ENCODE assay signal across 8 mouse cellular contexts in genomic region chrX:169085871-169086270, GRCm38 (mm10).
DNase-seq lines count a peak whose midpoint lies in the region; ATAC-seq and TF ChIP-seq lines count a peak whose summit lies in the region.

No protein-coding gene starts in this region.

- no peak overlapping the region for H3K4me2 ChIP-seq in midbrain, embryonic 14.5 days (ENCODE audit: low read length)
- no peak overlapping the region for H3K4me2 ChIP-seq in midbrain, embryonic 16.5 days (ENCODE audit: low read length)

- no peak for TF ChIP-seq POLR2A in liver, adult 2 months (IDR thresholded peaks at IDR 0.05; ENCODE audit: extremely low read depth, insufficient read depth, low read length)

- no peaks in the 10 kb centered on the region for H3K4me1 ChIP-seq in midbrain, embryonic 14.5 days (ENCODE audit: control insufficient read depth, insufficient read depth, low read length)
- H3K4me1 ChIP-seq in midbrain, embryonic 16.5 days (ENCODE audit: control insufficient read depth, insufficient read depth, low read length): no peaks in the 10 kb centered on the region
- no peaks in the 10 kb centered on the region for H3K4me1 ChIP-seq in liver, adult 2 months (ENCODE audit: control insufficient read depth, insufficient read depth, low read length)

- no peaks in the 10 kb centered on the region for H3K79me2 ChIP-seq in liver, adult 2 months (ENCODE audit: control insufficient read depth, insufficient read depth, low read length)

- H3K27me3 ChIP-seq in midbrain, embryonic 14.5 days (ENCODE audit: control insufficient read depth, insufficient read depth, low read length): no peaks in the 10 kb centered on the region
- no peaks in the 10 kb centered on the region for H3K27me3 ChIP-seq in midbrain, embryonic 16.5 days (ENCODE audit: control insufficient read depth, insufficient read depth, low read depth, low read length)
- H3K27me3 ChIP-seq in liver, adult 2 months (ENCODE audit: control insufficient read depth, insufficient read depth, low read length): no peaks in the 10 kb centered on the region

- no peak overlapping the region for H3K27ac ChIP-seq in midbrain, embryonic 14.5 days (replicated peaks; ENCODE audit: low read depth, low read length)
- no peak overlapping the region for H3K27ac ChIP-seq in midbrain, embryonic 16.5 days (ENCODE audit: low read length)
- no peak overlapping the region for H3K27ac ChIP-seq in liver, adult 2 months (replicated peaks; ENCODE audit: insufficient read depth, low read depth, low read length)

- ATAC-seq in midbrain, embryonic 14.5 days (ENCODE audit: low FRiP score, low TSS enrichment): no peak
- no peak for ATAC-seq in midbrain, embryonic 16.5 days
- ATAC-seq in inflammation-experienced regulatory T-cells, adult 6 months: no peak

- WGBS in midbrain, embryonic 14.5 days: 11% methylated on average over 5 of the region's 5 CpGs
- 16% methylated on average over 5 of the region's 5 CpGs for WGBS in midbrain, embryonic 16.5 days
- WGBS in liver, adult 2 months: 2% methylated on average over 5 of the region's 5 CpGs

- peak; percentile 76 for DNase-seq in midbrain, embryonic 14.5 days
- peak; percentile 15 for DNase-seq in adrenal gland, adult 8-10 months
- DNase-seq in embryo, embryonic 9.5 days (ENCODE audit: extremely low spot score): peak; percentile 15
- DNase-seq in induced T-regulatory cell, adult 2 months (ENCODE audit: low read depth): peak; percentile 50
- DNase-seq in liver, adult 2 months (ENCODE audit: extremely low read depth, low read depth, low spot score): peak; percentile 52
- peak; percentile 5 for DNase-seq in right cerebral cortex, adult 18-20 months

- no peak overlapping the region for H3K9ac ChIP-seq in midbrain, embryonic 14.5 days (replicated peaks; ENCODE audit: low read length)
- no peak overlapping the region for H3K9ac ChIP-seq in midbrain, embryonic 16.5 days (ENCODE audit: low read depth, low read length)
- H3K9ac ChIP-seq in liver, adult 2 months (ENCODE audit: low read depth, low read length): no peak overlapping the region

- H3K9me3 ChIP-seq in midbrain, embryonic 14.5 days (ENCODE audit: control insufficient read depth, low read length): no peaks in the 10 kb centered on the region
- no peaks in the 10 kb centered on the region for H3K9me3 ChIP-seq in midbrain, embryonic 16.5 days (replicated peaks; ENCODE audit: control insufficient read depth, low read length, poor library complexity, severe bottlenecking)

- H3K36me3 ChIP-seq in midbrain, embryonic 14.5 days (ENCODE audit: control insufficient read depth, insufficient read depth, low read length): no peaks in the 10 kb centered on the region
- no peaks in the 10 kb centered on the region for H3K36me3 ChIP-seq in midbrain, embryonic 16.5 days (ENCODE audit: control insufficient read depth, insufficient read depth, low read length)
- H3K36me3 ChIP-seq in liver, adult 2 months (ENCODE audit: control insufficient read depth, insufficient read depth, low read length): no peaks in the 10 kb centered on the region

- H3K4me3 ChIP-seq in midbrain, embryonic 14.5 days (replicated peaks; ENCODE audit: low read depth, low read length): no peak overlapping the region
- H3K4me3 ChIP-seq in midbrain, embryonic 16.5 days (ENCODE audit: low read depth, low read length): no peak overlapping the region
- no peak overlapping the region for H3K4me3 ChIP-seq in liver, adult 2 months (ENCODE audit: insufficient read depth, low read depth, low read length)

- peak; percentile 44; the same call in 1 of the 2 replicates for TF ChIP-seq CTCF in liver, adult 2 months (IDR thresholded peaks at IDR 0.05; ENCODE audit: low read depth, low read length)

Comparison
In these comparisons a context has a peak if more than half of its experiments do, and no peak if none do; other contexts are left out.
1. DNase-seq: peak in every context shown above with its lines; median percentile 76 in midbrain, embryonic 14.5 days; 52 in liver, adult 2 months; 50 in induced T-regulatory cell, adult 2 months; 15 in adrenal gland, adult 8-10 months; 15 in embryo, embryonic 9.5 days; 5 in right cerebral cortex, adult 18-20 months.